Mouse (Mus musculus): Measurements from ENCODE around the gene Scn10a. TPM values are rescaled to one million over a fixed set of nuclear protein-coding genes. Genes with fewer than 3 reads are reported as not detected.
A peak's percentile ranks its signal among the peaks of the same experiment; 100 is the strongest.

The Scn10a gene
- total RNA-seq (2017), result not detected in 2 replicates

- ATAC-seq (ENCODE audit: extremely low read depth, insufficient number of reproducible peaks, low FRiP score, poor library complexity, severe bottlenecking), result no peak
These were observed at the start of gene Scn10a for GRCm38 (mm10) chr9:119719222-119719621. Scn10a (minus strand) TSS chr9:119719322.

- no peak for ATAC-seq (ENCODE audit: extremely low read depth, insufficient number of reproducible peaks, low FRiP score, poor library complexity, severe bottlenecking)
These were observed 49.5 kb upstream of the Scn10a start for GRCm38 (mm10) chr9:119768585-119768984.

GRCm38 (mm10) chr9:119760226-119760625 lies 41.1 kb upstream of the Scn10a start:
- no peak for ATAC-seq (ENCODE audit: extremely low read depth, insufficient number of reproducible peaks, low FRiP score, poor library complexity, severe bottlenecking)

- no peak for ATAC-seq (ENCODE audit: extremely low read depth, insufficient number of reproducible peaks, low FRiP score, poor library complexity, severe bottlenecking)
These were observed 40.3 kb upstream of the Scn10a start for GRCm38 (mm10) chr9:119759457-119759856.

- peak; percentile 37; the same call in 1 of the 2 replicates for ATAC-seq (ENCODE audit: extremely low read depth, insufficient number of reproducible peaks, low FRiP score, poor library complexity, severe bottlenecking)
These were observed 32.4 kb upstream of the Scn10a start for GRCm38 (mm10) chr9:119751507-119751906.

- no peak for ATAC-seq (ENCODE audit: extremely low read depth, insufficient number of reproducible peaks, low FRiP score, poor library complexity, severe bottlenecking)
These were observed 30.0 kb upstream of the Scn10a start for GRCm38 (mm10) chr9:119749112-119749511.

- ATAC-seq (ENCODE audit: extremely low read depth, insufficient number of reproducible peaks, low FRiP score, poor library complexity, severe bottlenecking), result peak; percentile 73; the same call in 1 of the 2 replicates
These were observed 24.8 kb upstream of the Scn10a start for GRCm38 (mm10) chr9:119743900-119744299.

GRCm38 (mm10) chr9:119743312-119743711 lies 24.2 kb upstream of the Scn10a start:
- no peak for ATAC-seq (ENCODE audit: extremely low read depth, insufficient number of reproducible peaks, low FRiP score, poor library complexity, severe bottlenecking)

GRCm38 (mm10) chr9:119741101-119741786 lies 22.1 kb upstream of the Scn10a start:
- ATAC-seq (ENCODE audit: extremely low read depth, insufficient number of reproducible peaks, low FRiP score, poor library complexity, severe bottlenecking), result no peak

GRCm38 (mm10) chr9:119728412-119729097 lies 9.4 kb upstream of the Scn10a start:
- ATAC-seq (ENCODE audit: extremely low read depth, insufficient number of reproducible peaks, low FRiP score, poor library complexity, severe bottlenecking), result no peak

GRCm38 (mm10) chr9:119726990-119727389 lies 7.9 kb upstream of the Scn10a start:
- ATAC-seq (ENCODE audit: extremely low read depth, insufficient number of reproducible peaks, low FRiP score, poor library complexity, severe bottlenecking), result no peak

- no peak for ATAC-seq (ENCODE audit: extremely low read depth, insufficient number of reproducible peaks, low FRiP score, poor library complexity, severe bottlenecking)
These were observed 6.3 kb upstream of the Scn10a start for GRCm38 (mm10) chr9:119725293-119725862.

- no peak for ATAC-seq (ENCODE audit: extremely low read depth, insufficient number of reproducible peaks, low FRiP score, poor library complexity, severe bottlenecking)
These were observed 12.4 kb downstream of the Scn10a start for GRCm38 (mm10) chr9:119706700-119707099.

- ATAC-seq (ENCODE audit: extremely low read depth, insufficient number of reproducible peaks, low FRiP score, poor library complexity, severe bottlenecking), result no peak
These were observed 27.6 kb downstream of the Scn10a start for GRCm38 (mm10) chr9:119691505-119691904.

GRCm38 (mm10) chr9:119691001-119691400 lies 28.1 kb downstream of the Scn10a start:
- ATAC-seq (ENCODE audit: extremely low read depth, insufficient number of reproducible peaks, low FRiP score, poor library complexity, severe bottlenecking), result no peak

- no peak for ATAC-seq (ENCODE audit: extremely low read depth, insufficient number of reproducible peaks, low FRiP score, poor library complexity, severe bottlenecking)
These were observed 31.2 kb downstream of the Scn10a start for GRCm38 (mm10) chr9:119687893-119688292.

GRCm38 (mm10) chr9:119686187-119686586 lies 32.9 kb downstream of the Scn10a start:
- ATAC-seq (ENCODE audit: extremely low read depth, insufficient number of reproducible peaks, low FRiP score, poor library complexity, severe bottlenecking), result no peak

- ATAC-seq (ENCODE audit: extremely low read depth, insufficient number of reproducible peaks, low FRiP score, poor library complexity, severe bottlenecking), result no peak
These were observed 38.2 kb downstream of the Scn10a start for GRCm38 (mm10) chr9:119680896-119681295.

- no peak for ATAC-seq (ENCODE audit: extremely low read depth, insufficient number of reproducible peaks, low FRiP score, poor library complexity, severe bottlenecking)
These were observed 55.0 kb downstream of the Scn10a start for GRCm38 (mm10) chr9:119664109-119664508.

- ATAC-seq (ENCODE audit: extremely low read depth, insufficient number of reproducible peaks, low FRiP score, poor library complexity, severe bottlenecking), result no peak
These were observed 63.0 kb downstream of the Scn10a start for GRCm38 (mm10) chr9:119656111-119656510.

All from neutrophil, adult 5-6 weeks (primary cell).